Mouse (Mus musculus): Measurements from ENCODE around the gene Oxa1l.
"Not testable (repeated sequence)": the region's sequence is repeated elsewhere in the genome, so short reads cannot be mapped to it uniquely, and the experiment has no call there.

- not testable (repeated sequence) for TF ChIP-seq CTCF (IDR thresholded peaks at IDR 0.05; ENCODE audit: insufficient read depth, low read length); POLR2A (IDR thresholded peaks at IDR 0.05; ENCODE audit: borderline replicate concordance, extremely low read depth, low read depth, low read length)
Observed at GRCm38 (mm10) chr14:54341807-54342206, 18.8 kb upstream of the Oxa1l start.
